Mouse (Mus musculus): ENCODE measurements around the gene Marf1. TPM values are rescaled to one million over a fixed set of nuclear protein-coding genes. Genes with fewer than 3 reads are reported as not detected.

The Marf1 gene
- total RNA-seq (2014; rRNA removed; ENCODE audit: low replicate concordance) = 8.7 and 10.7 TPM in 2 replicates
- polyA plus RNA-seq (2015; fragmentation: Nextera tagmentation; extraction: Ambion mirVana) = 5.1 and 6.4 TPM in 2 replicates

GRCm38 (mm10) chr16:14162988-14163416, at the start of gene Marf1, which contains the start of gene Nde1:
Marf1 (minus strand) TSS chr16:14163351.
Nde1 (plus strand) TSS chr16:14163275.
- DNase-seq (ENCODE audit: low spot score) (peak; percentile 93), ATAC-seq (ENCODE audit: insufficient read depth, low read depth) (peak; percentile 78)
- H3K9ac ChIP-seq (replicated peaks; ENCODE audit: low read depth, low read length) = peak within 1 kb of the TSS; percentile 78
- H3K4me1 ChIP-seq (ENCODE audit: control insufficient read depth, insufficient read depth) = peaks cover 23% of the 10 kb centered on the region
- no peaks in the 10 kb centered on the region; the same call in 1 of the 2 replicates for H3K36me3 ChIP-seq (replicated peaks; ENCODE audit: control insufficient read depth, insufficient read depth, low read length)
- H3K4me2 ChIP-seq (ENCODE audit: low read depth, low read length) = peak within 1 kb of the TSS; percentile 81
- H3K9me3 ChIP-seq (replicated peaks; ENCODE audit: control insufficient read depth, low read length) = no peaks in the 10 kb centered on the region
- peak within 1 kb of the TSS; percentile 74 for H3K4me3 ChIP-seq (ENCODE audit: low read depth, low read length)
- TF ChIP-seq CTCF (IDR thresholded peaks at IDR 0.05; ENCODE audit: low read depth) = no peak
- peak; percentile 46; the same call in 1 of the 2 replicates for TF ChIP-seq EP300 (IDR thresholded peaks at IDR 0.05; ENCODE audit: low read depth)
- no peaks in the 10 kb centered on the region for H3K27me3 ChIP-seq (ENCODE audit: control insufficient read depth, insufficient read depth, low read length)
- H3K27ac ChIP-seq (ENCODE audit: low read depth) = peak within 1 kb of the TSS; percentile 85
- under 1% methylated on average over 37 of the region's 43 CpGs for WGBS

GRCm38 (mm10) chr16:14198798-14199197, 35.6 kb upstream of the Marf1 start:
- no peak for ATAC-seq (ENCODE audit: insufficient read depth, low read depth)

GRCm38 (mm10) chr16:14195427-14195826, 32.3 kb upstream of the Marf1 start:
- no peak overlapping the region for H3K4me3 ChIP-seq (ENCODE audit: low read depth, low read length)
- peak; percentile 62 for TF ChIP-seq CTCF (IDR thresholded peaks at IDR 0.05; ENCODE audit: low read depth)
- TF ChIP-seq EP300 (IDR thresholded peaks at IDR 0.05; ENCODE audit: low read depth) = no peak
- H3K27ac ChIP-seq (ENCODE audit: low read depth) = no peak overlapping the region
- WGBS = 13% methylated on average over 1 of the region's 1 CpGs
- ATAC-seq (ENCODE audit: insufficient read depth, low read depth) (no peak), DNase-seq (ENCODE audit: low spot score) (peak; percentile 30)
- no peaks in the 10 kb centered on the region for H3K27me3 ChIP-seq (ENCODE audit: control insufficient read depth, insufficient read depth, low read length)
- H3K4me1 ChIP-seq (ENCODE audit: control insufficient read depth, insufficient read depth) = no peaks in the 10 kb centered on the region
- no peaks in the 10 kb centered on the region for H3K9me3 ChIP-seq (replicated peaks; ENCODE audit: control insufficient read depth, low read length)
- no peak overlapping the region for H3K4me2 ChIP-seq (ENCODE audit: low read depth, low read length)
- H3K36me3 ChIP-seq (replicated peaks; ENCODE audit: control insufficient read depth, insufficient read depth, low read length) = peaks cover 25% of the 10 kb centered on the region
- H3K9ac ChIP-seq (replicated peaks; ENCODE audit: low read depth, low read length) = no peak overlapping the region

More at GRCm38 (mm10) chr16:14198798-14199197, 35.6 kb upstream of the Marf1 start:
- no peaks in the 10 kb centered on the region for H3K9me3 ChIP-seq (replicated peaks; ENCODE audit: control insufficient read depth, low read length)
- no peak overlapping the region for H3K4me2 ChIP-seq (ENCODE audit: low read depth, low read length)
- no peak for TF ChIP-seq EP300 (IDR thresholded peaks at IDR 0.05; ENCODE audit: low read depth)
- no peak for TF ChIP-seq CTCF (IDR thresholded peaks at IDR 0.05; ENCODE audit: low read depth)
- DNase-seq (ENCODE audit: low spot score) = no peak
- 57% methylated on average over 4 of the region's 4 CpGs for WGBS
- H3K9ac ChIP-seq (replicated peaks; ENCODE audit: low read depth, low read length) = no peak overlapping the region
- H3K4me3 ChIP-seq (ENCODE audit: low read depth, low read length) = no peak overlapping the region
- H3K36me3 ChIP-seq (replicated peaks; ENCODE audit: control insufficient read depth, insufficient read depth, low read length) = no peaks in the 10 kb centered on the region
- 0 out of 2 replicates have a peak, but pooled peaks cover 3% of the 10 kb centered on the region for H3K27me3 ChIP-seq (ENCODE audit: control insufficient read depth, insufficient read depth, low read length)
- no peak overlapping the region for H3K27ac ChIP-seq (ENCODE audit: low read depth)
- H3K4me1 ChIP-seq (ENCODE audit: control insufficient read depth, insufficient read depth) = no peaks in the 10 kb centered on the region

GRCm38 (mm10) chr16:14194164-14194950, 31.2 kb upstream of the Marf1 start:
- DNase-seq (ENCODE audit: low spot score) (no peak), ATAC-seq (ENCODE audit: insufficient read depth, low read depth) (no peak)
- H3K4me3 ChIP-seq (ENCODE audit: low read depth, low read length) = no peak overlapping the region
- 60% methylated on average over 9 of the region's 9 CpGs for WGBS
- H3K27me3 ChIP-seq (ENCODE audit: control insufficient read depth, insufficient read depth, low read length) = no peaks in the 10 kb centered on the region
- H3K9me3 ChIP-seq (replicated peaks; ENCODE audit: control insufficient read depth, low read length) = no peaks in the 10 kb centered on the region
- H3K4me1 ChIP-seq (ENCODE audit: control insufficient read depth, insufficient read depth) = no peaks in the 10 kb centered on the region
- H3K27ac ChIP-seq (ENCODE audit: low read depth) = peak overlapping the region; percentile 44; the same call in 1 of the 2 replicates
- peaks cover 35% of the 10 kb centered on the region for H3K36me3 ChIP-seq (replicated peaks; ENCODE audit: control insufficient read depth, insufficient read depth, low read length)
- H3K4me2 ChIP-seq (ENCODE audit: low read depth, low read length) = no peak overlapping the region
- no peak overlapping the region for H3K9ac ChIP-seq (replicated peaks; ENCODE audit: low read depth, low read length)
- no peak for TF ChIP-seq EP300 (IDR thresholded peaks at IDR 0.05; ENCODE audit: low read depth)
- TF ChIP-seq CTCF (IDR thresholded peaks at IDR 0.05; ENCODE audit: low read depth) = no peak

- WGBS = 93% methylated on average over 5 of the region's 5 CpGs
- no peak for DNase-seq (ENCODE audit: low spot score)
Measured at GRCm38 (mm10) chr16:14185516-14185915, 22.4 kb upstream of the Marf1 start.

More at GRCm38 (mm10) chr16:14185516-14185915, 22.4 kb upstream of the Marf1 start:
- no peak for TF ChIP-seq EP300 (IDR thresholded peaks at IDR 0.05; ENCODE audit: low read depth)
- TF ChIP-seq CTCF (IDR thresholded peaks at IDR 0.05; ENCODE audit: low read depth) = no peak
- Histone ChIP-seq H3K4me3 (ENCODE audit: low read depth, low read length) (no peak overlapping the region), H3K9ac (replicated peaks; ENCODE audit: low read depth, low read length) (no peak overlapping the region), H3K36me3 (replicated peaks; ENCODE audit: control insufficient read depth, insufficient read depth, low read length) (peaks cover 90% of the 10 kb centered on the region), H3K27me3 (ENCODE audit: control insufficient read depth, insufficient read depth, low read length) (no peaks in the 10 kb centered on the region), H3K27ac (ENCODE audit: low read depth) (no peak overlapping the region), H3K4me1 (ENCODE audit: control insufficient read depth, insufficient read depth) (0 out of 2 replicates have a peak, but pooled peaks cover under 1% of the 10 kb centered on the region), H3K4me2 (ENCODE audit: low read depth, low read length) (no peak overlapping the region), H3K9me3 (replicated peaks; ENCODE audit: control insufficient read depth, low read length) (no peaks in the 10 kb centered on the region)
- ATAC-seq (ENCODE audit: insufficient read depth, low read depth) = no peak
